Mouse (Mus musculus): ENCODE data around the gene Dusp10. TPM values are rescaled to one million over a fixed set of nuclear protein-coding genes. Genes with fewer than 3 reads are reported as not detected.

The Dusp10 gene
- total RNA-seq (2017) = 15.5 and 16.5 TPM in 2 replicates

GRCm38 (mm10) chr1:184013106-184013505, at the start of gene Dusp10:
Dusp10 (plus strand) TSS chr1:184013302.
- no peak for ATAC-seq (ENCODE audit: extremely low read depth, insufficient number of reproducible peaks, low FRiP score, poor library complexity, severe bottlenecking)

DNA sequence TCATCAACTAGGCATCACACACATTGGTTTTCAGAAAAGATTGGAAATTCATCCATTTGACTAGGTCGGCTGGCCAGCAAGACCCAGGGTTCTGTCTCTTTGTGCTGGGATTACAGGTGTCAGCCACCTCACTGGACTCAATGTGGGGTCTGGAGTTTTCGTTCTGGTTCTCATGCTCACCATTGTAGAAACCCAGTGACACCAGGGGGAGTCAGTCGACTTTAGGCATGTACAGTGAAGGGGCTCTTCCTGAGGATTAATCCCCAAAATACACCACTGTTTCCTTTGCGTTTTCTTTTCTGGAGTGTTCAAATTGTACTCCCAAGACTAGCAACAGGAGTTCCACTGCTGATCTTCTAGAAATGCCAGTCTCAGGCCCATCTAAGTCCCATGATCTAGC, 47.8 kb upstream of the Dusp10 start:
- ATAC-seq (ENCODE audit: extremely low read depth, insufficient number of reproducible peaks, low FRiP score, poor library complexity, severe bottlenecking) = no peak

DNA sequence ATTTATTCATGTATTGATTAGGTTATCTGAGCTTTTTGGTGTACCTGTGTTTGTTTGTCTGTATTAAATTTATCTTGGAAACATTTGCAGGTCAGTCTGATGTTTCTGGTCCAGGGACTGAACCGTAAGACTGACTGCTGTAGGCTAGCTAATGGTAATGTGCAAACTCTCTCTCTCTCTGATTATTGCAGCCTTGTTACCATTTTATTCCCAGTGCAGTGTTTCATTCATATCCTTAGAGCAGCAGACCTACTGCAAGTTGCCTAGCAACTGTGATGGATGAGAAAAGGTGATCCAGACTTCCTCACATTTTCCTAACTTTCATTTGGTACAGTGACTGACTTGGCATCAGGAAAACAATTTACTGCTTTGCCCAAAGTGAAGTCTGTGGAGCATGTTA, 43.8 kb upstream of the Dusp10 start:
- no peak for ATAC-seq (ENCODE audit: extremely low read depth, insufficient number of reproducible peaks, low FRiP score, poor library complexity, severe bottlenecking)

- ATAC-seq (ENCODE audit: extremely low read depth, insufficient number of reproducible peaks, low FRiP score, poor library complexity, severe bottlenecking) = peak; percentile 91
Observed at GRCm38 (mm10) chr1:183979814-183980243, 33.3 kb upstream of the Dusp10 start.

GRCm38 (mm10) chr1:183982108-183982507, 31.0 kb upstream of the Dusp10 start:
- ATAC-seq (ENCODE audit: extremely low read depth, insufficient number of reproducible peaks, low FRiP score, poor library complexity, severe bottlenecking) = no peak

DNA sequence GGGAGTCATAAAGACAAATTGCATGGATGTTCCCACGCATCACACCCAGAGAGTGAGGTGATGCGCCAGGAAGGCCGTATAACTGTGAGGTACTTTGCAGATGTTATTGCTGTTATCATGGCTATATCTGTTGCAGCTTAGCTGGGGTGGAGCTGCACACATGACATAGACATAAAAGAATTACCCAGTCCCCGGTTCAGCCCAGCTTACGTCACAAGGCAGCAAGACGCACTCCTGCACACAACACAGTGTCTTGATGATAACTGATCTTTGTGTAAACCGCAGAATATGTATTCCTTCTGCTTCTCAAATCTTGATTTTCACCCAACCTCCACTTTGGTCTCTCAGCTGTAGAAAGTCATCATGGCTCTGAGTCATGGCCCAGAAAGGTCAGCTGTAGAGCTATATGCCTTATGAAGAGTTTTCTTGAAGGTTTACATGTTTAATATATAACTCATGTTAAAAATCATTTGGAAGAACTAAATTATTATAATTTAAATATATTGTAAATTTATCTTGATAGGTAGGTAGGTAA, 25.3 kb upstream of the Dusp10 start:
- peak; percentile 67; the same call in 1 of the 2 replicates for ATAC-seq (ENCODE audit: extremely low read depth, insufficient number of reproducible peaks, low FRiP score, poor library complexity, severe bottlenecking)

GRCm38 (mm10) chr1:183991921-183992320, 21.2 kb upstream of the Dusp10 start:
- no peak for ATAC-seq (ENCODE audit: extremely low read depth, insufficient number of reproducible peaks, low FRiP score, poor library complexity, severe bottlenecking)

- no peak for ATAC-seq (ENCODE audit: extremely low read depth, insufficient number of reproducible peaks, low FRiP score, poor library complexity, severe bottlenecking)
Observed at GRCm38 (mm10) chr1:183997207-183997606, 15.9 kb upstream of the Dusp10 start.

- ATAC-seq (ENCODE audit: extremely low read depth, insufficient number of reproducible peaks, low FRiP score, poor library complexity, severe bottlenecking) = no peak
Observed at GRCm38 (mm10) chr1:184002470-184002869, 10.6 kb upstream of the Dusp10 start.

DNA sequence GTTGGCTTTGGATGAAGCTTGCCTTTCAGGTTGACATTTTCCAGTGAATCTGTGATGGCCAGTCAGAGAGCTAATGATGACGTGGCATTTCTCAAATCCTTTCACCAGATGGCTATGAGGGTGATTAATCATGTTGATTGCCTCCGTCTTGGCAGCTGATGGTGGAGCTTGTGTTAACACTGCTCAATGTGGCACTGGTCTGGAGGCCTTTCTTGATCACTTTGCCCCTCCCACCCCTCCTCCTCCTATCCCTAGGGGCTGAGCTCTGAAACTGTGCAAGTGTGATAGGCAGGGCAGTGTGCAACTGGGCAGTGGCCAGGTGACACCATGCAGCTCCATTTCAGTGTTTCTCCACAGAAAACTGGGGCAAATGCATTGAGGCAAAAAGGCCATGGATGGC, 8.8 kb upstream of the Dusp10 start:
- ATAC-seq (ENCODE audit: extremely low read depth, insufficient number of reproducible peaks, low FRiP score, poor library complexity, severe bottlenecking) = no peak

DNA sequence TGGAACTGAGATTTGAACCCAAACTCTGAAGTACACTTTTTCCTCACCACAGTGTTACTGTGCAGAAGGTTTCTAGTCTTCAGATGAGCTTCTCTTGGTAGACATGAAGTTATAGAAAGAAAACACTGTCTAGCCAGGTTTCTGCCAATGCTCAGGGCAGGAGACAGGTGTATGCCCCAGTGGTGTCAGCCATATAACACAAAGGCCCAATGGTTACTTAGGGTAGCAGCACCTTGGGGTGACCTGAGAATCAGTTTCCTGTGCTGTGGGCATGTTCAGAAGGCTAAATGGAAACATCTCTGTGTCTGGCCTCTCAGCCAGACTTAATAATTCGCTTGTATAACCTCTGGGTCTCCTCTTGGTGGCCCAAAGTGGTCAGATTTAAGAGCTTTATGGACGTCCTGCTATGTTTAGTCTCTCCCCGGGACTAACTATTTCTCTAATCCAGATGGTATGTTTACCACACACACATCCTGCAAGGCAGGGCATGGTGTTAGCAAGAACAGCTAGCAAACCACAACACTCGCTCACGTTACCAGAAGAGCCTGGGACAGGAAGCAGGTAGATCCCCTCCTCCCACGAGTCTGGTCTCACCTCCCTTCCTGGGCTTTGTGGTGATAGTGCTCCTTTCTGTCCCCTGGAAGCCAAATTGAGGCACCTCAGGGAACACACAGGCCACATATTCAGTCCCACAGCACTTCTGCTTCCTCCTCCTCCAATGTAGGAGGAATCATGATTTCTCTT, 7.6 kb upstream of the Dusp10 start:
- peak; percentile 65; the same call in 1 of the 2 replicates for ATAC-seq (ENCODE audit: extremely low read depth, insufficient number of reproducible peaks, low FRiP score, poor library complexity, severe bottlenecking)

DNA sequence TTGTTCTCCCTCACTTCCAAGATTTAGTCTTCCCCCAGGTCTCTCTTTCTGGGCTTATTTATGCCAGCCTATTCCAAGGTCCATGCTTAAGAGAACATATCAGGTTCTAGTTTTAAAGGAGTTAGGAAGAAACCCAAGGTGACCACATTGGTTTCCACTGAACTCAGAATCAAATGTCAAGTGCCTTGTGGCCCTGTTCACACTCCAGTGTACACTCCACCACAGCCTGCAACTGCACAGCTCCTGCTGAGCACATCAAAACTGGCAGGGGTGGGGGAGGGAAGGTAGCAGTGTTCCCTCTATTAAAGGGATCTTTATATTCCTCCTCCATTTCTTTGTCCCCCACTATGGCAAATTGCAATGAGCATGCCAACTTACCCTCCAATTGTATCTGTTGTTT, 7.0 kb upstream of the Dusp10 start:
- no peak for ATAC-seq (ENCODE audit: extremely low read depth, insufficient number of reproducible peaks, low FRiP score, poor library complexity, severe bottlenecking)

DNA sequence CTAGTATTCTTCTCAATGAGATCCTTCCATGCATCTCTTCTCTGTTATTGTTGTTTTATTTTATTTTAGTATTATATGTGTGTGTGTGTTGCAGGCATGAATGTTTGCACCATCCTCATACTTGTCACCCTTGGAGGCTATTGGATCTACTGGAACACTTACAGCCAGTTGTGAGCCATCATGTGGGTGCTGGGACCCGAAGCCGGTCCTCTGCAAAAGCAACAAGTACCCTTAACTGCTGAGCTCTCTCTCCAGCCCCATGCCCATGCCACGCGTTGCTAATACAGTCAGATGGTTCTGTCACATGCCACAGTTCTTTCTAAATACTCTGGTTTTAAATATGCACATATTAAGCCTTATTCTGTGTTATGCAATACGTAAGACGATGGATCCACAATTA, 1.8 kb upstream of the Dusp10 start:
- no peak for ATAC-seq (ENCODE audit: extremely low read depth, insufficient number of reproducible peaks, low FRiP score, poor library complexity, severe bottlenecking)

- ATAC-seq (ENCODE audit: extremely low read depth, insufficient number of reproducible peaks, low FRiP score, poor library complexity, severe bottlenecking) = no peak
Observed at GRCm38 (mm10) chr1:184014091-184014490, 989 bp downstream of the Dusp10 start.

DNA sequence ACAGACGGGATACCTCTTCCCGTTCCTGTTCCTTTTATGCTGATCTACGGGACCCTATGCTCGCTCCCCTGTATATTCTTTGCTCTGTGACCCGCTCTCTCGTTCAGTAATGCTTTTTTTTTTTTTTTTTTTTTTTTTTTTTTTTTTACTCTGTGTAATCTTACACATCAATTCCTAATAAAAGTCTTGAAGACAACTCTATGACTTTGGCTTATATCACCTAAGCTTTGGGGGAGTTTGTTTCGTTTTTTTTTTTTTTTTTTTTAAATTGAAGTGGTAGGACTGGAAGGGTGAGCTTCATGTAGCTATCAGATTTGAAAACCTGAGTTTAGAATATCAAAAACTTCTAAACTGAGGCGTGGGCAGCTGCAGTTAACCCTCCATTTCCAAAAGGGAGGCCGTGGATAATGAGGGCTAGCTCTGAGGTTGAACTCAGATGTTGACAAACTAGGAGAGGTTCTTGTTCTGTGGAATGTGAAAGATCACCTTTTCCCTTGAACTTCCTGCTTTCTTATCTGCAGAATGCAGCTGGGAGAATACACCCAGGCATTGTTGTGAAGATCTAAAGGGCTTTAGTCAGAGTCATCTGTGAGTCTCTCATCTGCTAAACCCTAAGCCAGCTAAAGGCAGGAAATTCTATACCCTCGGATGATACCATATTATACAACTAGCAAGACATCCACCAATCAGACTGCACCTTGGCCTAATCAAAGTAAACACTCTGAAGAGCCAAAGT, 3.1 kb downstream of the Dusp10 start:
- no peak for ATAC-seq (ENCODE audit: extremely low read depth, insufficient number of reproducible peaks, low FRiP score, poor library complexity, severe bottlenecking)

- ATAC-seq (ENCODE audit: extremely low read depth, insufficient number of reproducible peaks, low FRiP score, poor library complexity, severe bottlenecking) = no peak
Observed at GRCm38 (mm10) chr1:184017606-184018005, 4.5 kb downstream of the Dusp10 start.

GRCm38 (mm10) chr1:184019042-184019721, 6.1 kb downstream of the Dusp10 start:
- no peak for ATAC-seq (ENCODE audit: extremely low read depth, insufficient number of reproducible peaks, low FRiP score, poor library complexity, severe bottlenecking)

DNA sequence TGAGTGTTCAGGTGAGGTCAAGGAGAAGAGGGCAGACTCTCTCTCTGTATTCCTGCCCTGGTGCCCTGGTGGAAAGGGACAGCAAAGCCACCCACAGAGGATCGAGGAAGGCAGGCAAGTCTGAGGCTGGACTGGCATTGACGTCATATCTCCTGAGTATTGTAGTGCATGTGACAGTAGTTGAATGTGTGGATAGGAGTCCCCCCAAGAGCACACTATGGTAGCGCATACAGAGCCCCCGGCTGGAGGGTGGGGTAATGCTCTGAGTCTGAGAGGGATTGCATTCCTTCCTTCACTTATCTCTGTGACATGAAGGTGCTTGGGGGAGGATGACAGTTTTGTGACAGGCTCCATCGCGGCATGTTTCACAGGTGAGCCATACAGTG, 6.6 kb downstream of the Dusp10 start:
- ATAC-seq (ENCODE audit: extremely low read depth, insufficient number of reproducible peaks, low FRiP score, poor library complexity, severe bottlenecking) = no peak

- no peak for ATAC-seq (ENCODE audit: extremely low read depth, insufficient number of reproducible peaks, low FRiP score, poor library complexity, severe bottlenecking)
Observed at GRCm38 (mm10) chr1:184023971-184024370, 10.9 kb downstream of the Dusp10 start.

- no peak for ATAC-seq (ENCODE audit: extremely low read depth, insufficient number of reproducible peaks, low FRiP score, poor library complexity, severe bottlenecking)
Observed at GRCm38 (mm10) chr1:184024631-184025030, 11.5 kb downstream of the Dusp10 start.

Data from neutrophil, adult 5-6 weeks (primary cell).